Mouse (Mus musculus) erythroblast, adult 5-6 weeks (primary cell): ENCODE data around the gene Col5a1. TPM values are rescaled to one million over a fixed set of nuclear protein-coding genes. Genes with fewer than 3 reads are reported as not detected.

Source experiments
- ATAC-seq: replicated peaks from 2 replicates; pipeline ENCODE4 v1.8.0; 2016; ENCODE audit warnings: moderate number of reproducible peaks, mild to moderate bottlenecking, moderate TSS enrichment, inconsistent platforms; ENCODE audit not compliant: poor library complexity, low FRiP score, severe bottlenecking
- total RNA-seq, 2 experiments: library from RNA; stranded (forward) in 1 of 2; stranded (reverse) in 1 of 2; fragments of 150-400 nt in 1 of 2; fragments of 200-764, 138-1000 nt in 1 of 2; gene quantifications; 2 replicates each; pipeline versions ENCODE4 v1.2.3 to v1.2.4; 2015 to 2017; ENCODE audit warnings: low replicate concordance in 2 of 2

Col5a1 gene
- total RNA-seq, 2 experiments from 2014 or later: 3.1 to 3.9 TPM

GRCm38 (mm10) chr2:27883276-27883675, 2.9 kb upstream of the Col5a1 start:
- no peak for ATAC-seq

- ATAC-seq: no peak
These were observed 623 bp upstream of the Col5a1 start for GRCm38 (mm10) chr2:27885456-27886147.

DNA sequence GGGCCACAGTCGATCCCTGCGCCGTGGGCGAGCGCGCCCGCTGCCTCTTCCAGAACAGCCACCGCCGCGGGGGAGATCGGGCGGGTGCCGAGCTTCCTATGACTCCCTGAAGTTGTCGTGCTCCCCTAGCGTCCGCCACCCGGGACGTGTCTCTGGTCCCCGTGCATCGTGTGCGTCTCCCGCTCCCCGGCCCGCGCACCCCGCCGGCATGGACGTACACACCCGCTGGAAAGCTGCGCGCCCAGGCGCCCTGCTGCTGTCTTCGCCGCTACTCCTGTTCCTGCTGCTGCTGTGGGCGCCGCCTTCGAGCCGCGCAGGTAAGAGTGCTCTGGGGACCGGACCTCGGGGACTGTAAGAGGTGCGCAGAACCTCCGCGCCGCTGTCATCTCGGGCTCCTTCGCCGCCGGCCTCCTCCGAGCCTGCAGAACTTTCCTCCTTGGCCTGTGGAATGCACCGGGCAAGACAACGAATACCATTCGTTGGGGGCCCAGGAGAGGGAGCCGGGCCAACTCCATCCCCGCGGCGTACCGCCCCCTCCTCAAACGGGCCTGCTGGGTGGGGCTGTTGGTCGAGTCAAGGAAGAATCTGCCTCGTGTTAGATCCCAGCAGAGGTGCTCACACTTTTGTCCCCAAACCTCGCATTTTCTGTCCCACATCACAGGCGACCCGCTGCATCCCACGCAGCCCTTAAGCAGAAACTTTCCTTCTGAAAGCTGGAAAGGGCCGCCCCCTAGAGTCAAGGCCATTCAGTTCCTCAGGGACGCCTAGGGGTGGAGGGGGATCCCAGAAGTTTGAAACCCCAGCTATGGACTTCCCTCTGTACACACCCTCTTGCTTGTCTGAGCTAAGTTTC, 609 bp downstream of the Col5a1 start:
- no peak for ATAC-seq

DNA sequence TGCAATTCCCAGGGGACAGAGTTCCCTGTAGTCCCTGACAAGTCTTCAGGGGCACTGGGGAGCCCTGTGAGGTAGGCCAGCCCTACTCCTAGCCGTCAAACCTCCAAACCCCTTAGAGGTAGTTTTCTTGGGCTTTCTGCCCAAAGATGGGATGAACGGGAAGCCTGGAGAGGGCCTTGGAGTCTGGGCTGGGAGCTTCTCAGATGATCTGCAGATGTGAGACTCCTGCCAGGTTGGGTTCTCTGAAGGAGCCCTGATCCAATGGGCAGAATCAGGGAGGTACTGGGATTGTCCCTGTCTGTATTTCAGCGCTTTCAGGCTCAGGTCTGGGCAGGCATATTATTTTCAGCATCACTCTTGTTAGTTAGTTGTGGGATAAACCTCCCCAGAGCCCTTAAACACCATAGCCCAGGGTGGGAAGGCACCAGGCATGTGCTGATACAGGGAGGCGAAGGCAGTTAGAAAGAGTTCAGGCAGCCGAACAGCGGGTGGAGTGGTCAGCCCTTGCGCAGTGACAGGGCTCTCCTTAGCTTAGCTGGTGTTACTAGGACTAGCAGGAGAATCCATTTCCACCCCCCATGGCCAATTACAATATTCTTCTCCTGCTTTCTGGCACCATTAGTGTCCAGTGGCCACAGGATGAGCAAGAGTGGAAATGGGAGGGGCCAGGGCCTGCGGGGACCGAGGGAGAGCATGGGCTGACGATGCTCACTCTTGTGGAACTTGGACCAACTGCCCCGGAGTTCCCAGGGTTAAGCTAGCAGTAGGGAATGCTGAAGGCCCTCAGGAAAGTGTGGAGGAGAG, 1.4 kb downstream of the Col5a1 start:
- no peak for ATAC-seq

GRCm38 (mm10) chr2:27888603-27889545, 2.6 kb downstream of the Col5a1 start:
- ATAC-seq: no peak

GRCm38 (mm10) chr2:27891922-27892541, 5.8 kb downstream of the Col5a1 start:
- ATAC-seq: no peak

- ATAC-seq: no peak
These were observed 6.8 kb downstream of the Col5a1 start for GRCm38 (mm10) chr2:27893015-27893414.

DNA sequence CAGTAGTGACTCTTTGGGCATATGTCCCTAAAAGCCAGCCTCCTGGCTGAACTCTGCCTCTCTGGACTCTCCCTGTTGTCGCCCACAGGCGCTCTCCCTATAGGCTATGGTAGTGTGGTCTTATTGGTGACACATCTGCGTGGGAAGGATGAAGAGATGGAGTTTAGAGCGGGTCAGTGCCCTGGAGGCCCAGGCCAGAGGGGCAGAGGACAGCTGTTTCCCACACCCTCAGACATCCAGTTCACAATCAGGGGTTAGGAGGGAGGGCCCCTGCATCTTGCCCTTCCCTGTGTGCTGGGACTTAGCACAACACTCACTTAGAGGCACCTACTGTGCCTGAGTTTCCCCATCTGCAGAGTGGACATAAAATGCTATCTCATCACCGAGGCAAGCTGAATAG, 8.8 kb downstream of the Col5a1 start:
- no peak for ATAC-seq

- no peak for ATAC-seq
These were observed 9.4 kb downstream of the Col5a1 start for GRCm38 (mm10) chr2:27895648-27896047.

DNA sequence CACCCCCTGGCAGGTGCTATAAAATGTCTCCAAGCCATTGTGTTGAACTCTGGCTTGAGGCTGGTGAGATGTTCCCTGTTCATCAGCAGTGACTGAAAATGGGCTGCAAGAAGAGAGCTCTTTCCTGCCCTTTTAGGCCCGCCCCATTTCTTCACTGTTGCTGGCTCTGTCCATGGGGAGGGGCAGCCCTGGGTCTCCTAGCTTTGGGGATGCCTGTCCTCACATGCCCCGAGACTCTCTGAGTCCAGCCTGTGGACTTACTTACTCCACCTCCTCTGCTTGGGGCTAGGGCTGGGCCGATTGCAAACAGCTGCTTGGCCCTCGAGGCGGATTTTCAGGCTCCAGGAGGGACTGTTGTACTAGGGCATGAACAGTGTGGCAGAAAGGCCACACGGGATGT, 10.9 kb downstream of the Col5a1 start:
- no peak for ATAC-seq

GRCm38 (mm10) chr2:27899894-27900293, 13.7 kb downstream of the Col5a1 start:
- ATAC-seq: peak; percentile 82

DNA sequence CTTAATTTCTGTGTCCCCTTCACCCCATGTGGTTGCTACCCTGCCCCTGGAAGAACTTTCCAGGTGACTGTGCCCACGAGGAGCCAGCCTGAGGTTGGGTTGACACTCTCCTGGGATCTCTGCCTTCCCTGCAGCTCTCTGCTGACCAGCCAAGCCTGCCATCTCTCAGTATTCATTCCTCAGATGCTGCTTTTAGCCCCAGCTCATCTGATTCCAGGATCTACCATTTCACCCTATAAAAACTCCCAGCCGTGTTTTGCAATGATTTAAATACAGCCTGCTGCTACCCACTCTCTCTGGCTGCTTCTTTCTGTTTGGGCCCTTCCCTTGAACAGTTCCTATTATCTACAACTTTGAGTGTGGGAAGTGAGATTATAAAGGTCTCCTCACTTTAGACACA, 14.9 kb downstream of the Col5a1 start:
- ATAC-seq: no peak

- ATAC-seq: no peak
These were observed 15.5 kb downstream of the Col5a1 start for GRCm38 (mm10) chr2:27901525-27902245.

DNA sequence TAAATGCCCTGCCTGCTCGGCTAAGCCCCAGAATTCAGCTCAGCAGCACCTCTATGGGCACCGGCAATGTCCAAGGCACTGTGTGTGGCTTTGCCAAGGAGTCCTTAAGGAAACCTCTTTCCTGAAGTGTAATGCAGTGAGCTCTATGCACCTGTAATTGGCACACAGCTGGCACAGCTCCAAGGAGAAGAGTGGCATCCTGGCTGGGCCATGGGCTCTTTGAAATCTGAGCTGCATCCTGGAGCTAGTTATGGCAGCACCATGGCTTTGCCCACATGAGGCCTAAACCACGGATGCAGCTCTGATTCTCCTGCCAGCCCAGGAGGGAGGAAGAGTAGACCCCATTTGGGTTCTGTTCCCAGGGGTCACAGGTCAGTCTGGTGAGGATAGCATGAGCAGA, 16.1 kb downstream of the Col5a1 start:
- no peak for ATAC-seq

GRCm38 (mm10) chr2:27905411-27905810, 19.2 kb downstream of the Col5a1 start:
- ATAC-seq: no peak

DNA sequence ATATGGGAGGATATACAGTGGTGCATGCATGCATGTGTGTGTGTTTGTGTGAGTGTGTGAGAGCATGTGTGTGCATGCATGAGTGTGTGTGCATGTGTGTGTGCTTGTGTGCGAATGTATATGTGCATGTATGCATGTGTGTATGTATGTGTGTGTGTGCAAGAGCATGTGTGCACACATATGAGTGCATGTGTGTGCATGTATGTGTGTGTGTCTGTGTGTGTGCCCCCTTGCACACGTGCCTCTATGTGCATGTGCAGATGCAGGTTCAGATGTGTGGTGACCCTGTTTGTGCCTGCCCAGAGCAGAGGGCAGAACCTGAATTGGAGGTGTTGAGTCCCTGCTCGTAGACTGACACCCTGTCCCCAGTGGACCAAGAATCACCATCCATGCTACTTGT, 24.3 kb downstream of the Col5a1 start:
- ATAC-seq: no peak

DNA sequence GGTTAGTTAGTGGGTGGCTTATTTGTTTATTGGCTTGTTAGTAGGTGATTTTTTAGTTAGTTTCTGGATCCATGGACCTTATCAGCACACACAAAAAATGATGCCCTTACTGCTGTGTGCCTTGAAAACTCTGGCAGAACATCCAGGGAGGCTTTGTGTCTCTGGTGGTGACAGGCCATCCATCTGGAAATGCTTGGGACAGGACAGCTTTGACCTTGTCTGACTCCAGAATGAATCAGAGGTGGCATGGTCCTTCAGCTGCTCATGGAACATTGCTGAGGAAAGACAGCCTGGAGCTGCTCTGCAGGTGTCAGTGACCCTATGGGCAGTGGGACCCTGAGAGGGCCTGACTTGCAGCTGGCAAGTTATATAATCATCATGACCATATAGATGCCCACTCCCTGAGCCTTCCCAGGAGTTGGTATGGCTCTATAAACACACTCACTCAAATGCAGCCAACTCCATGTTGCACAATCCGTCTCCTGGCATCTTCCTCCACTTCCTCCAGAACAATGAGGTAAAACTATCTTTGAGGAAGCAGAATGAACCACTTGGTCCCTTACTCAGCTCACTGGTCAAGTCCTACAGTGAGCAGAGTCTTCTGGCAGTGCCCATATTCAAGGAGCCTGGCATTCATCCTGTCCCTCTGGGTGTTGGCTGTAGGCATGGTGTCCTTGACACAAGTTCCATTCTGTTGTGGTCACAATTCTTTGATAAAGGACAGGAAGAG, 26.5 kb downstream of the Col5a1 start:
- ATAC-seq: no peak

DNA sequence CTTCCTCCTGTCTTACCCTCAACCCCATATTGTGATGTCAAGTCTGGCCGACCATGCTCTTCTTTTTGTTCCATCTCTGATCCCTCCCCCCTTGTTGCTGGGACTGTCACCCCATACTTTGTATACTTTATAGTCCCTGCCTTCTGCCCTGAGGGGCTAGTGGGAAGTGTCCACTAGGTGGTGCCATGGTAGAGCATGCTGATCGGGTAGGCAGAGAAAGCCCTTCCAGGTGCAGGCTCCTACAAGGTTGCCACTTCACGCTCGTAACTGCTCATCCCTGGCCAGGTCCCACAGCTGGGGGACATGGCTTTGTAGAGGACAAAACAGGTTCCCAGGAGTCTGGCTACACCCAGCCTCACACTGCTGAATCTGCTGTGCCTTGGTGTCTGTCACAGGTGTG, 29.5 kb downstream of the Col5a1 start:
- ATAC-seq: peak; percentile 64
